Mouse (Mus musculus): Measurements from ENCODE around the gene Lpar6. TPM values are rescaled to one million over a fixed set of nuclear protein-coding genes. Genes with fewer than 3 reads are reported as not detected.

The Lpar6 gene
- polyA plus RNA-seq, 1 experiment from 2014 or later, result 7.0 TPM

GRCm38 (mm10) chr14:73262210-73262609, 24.5 kb downstream of the Lpar6 start:
- 94% methylated on average over 9 of the region's 9 CpGs for WGBS
- no peak for ATAC-seq (ENCODE audit: low FRiP score)
- Histone ChIP-seq H3K4me1 (replicated peaks) (no peaks in the 10 kb centered on the region), H3K4me2 (no peak overlapping the region), H3K9me3 (0 out of 2 replicates have a peak, but pooled peaks cover 6% of the 10 kb centered on the region), H3K27ac (no peak overlapping the region), H3K9ac (no peak overlapping the region), H3K27me3 (no peaks in the 10 kb centered on the region), H3K36me3 (peaks cover 26% of the 10 kb centered on the region), H3K4me3 (no peak overlapping the region)

GRCm38 (mm10) chr14:73266166-73266565, 28.5 kb downstream of the Lpar6 start:
- WGBS, result 92% methylated on average over 3 of the region's 3 CpGs
- no peak for ATAC-seq (ENCODE audit: low FRiP score)
- no peak overlapping the region for H3K4me2 ChIP-seq
- H3K9me3 ChIP-seq, result 0 out of 2 replicates have a peak, but pooled peaks cover 6% of the 10 kb centered on the region
- H3K27me3 ChIP-seq, result no peaks in the 10 kb centered on the region
- H3K4me1 ChIP-seq (replicated peaks), result no peaks in the 10 kb centered on the region
- H3K4me3 ChIP-seq, result no peak overlapping the region
- H3K36me3 ChIP-seq, result peaks cover 44% of the 10 kb centered on the region
- no peak overlapping the region for H3K9ac ChIP-seq
- no peak overlapping the region for H3K27ac ChIP-seq

- H3K4me3 ChIP-seq, result no peak overlapping the region
- H3K27ac ChIP-seq, result no peak overlapping the region
- no peak overlapping the region for H3K4me2 ChIP-seq
- no peak for ATAC-seq (ENCODE audit: low FRiP score)
- H3K9me3 ChIP-seq, result no peaks in the 10 kb centered on the region
- WGBS, result 40% methylated on average over 5 of the region's 5 CpGs
- peaks cover 5% of the 10 kb centered on the region; the same call in 1 of the 2 replicates for H3K4me1 ChIP-seq (replicated peaks)
- no peak overlapping the region for H3K9ac ChIP-seq
- H3K36me3 ChIP-seq, result peaks cover 23% of the 10 kb centered on the region
- H3K27me3 ChIP-seq, result no peaks in the 10 kb centered on the region
Measured at GRCm38 (mm10) chr14:73271807-73272206, 34.1 kb downstream of the Lpar6 start.

DNA sequence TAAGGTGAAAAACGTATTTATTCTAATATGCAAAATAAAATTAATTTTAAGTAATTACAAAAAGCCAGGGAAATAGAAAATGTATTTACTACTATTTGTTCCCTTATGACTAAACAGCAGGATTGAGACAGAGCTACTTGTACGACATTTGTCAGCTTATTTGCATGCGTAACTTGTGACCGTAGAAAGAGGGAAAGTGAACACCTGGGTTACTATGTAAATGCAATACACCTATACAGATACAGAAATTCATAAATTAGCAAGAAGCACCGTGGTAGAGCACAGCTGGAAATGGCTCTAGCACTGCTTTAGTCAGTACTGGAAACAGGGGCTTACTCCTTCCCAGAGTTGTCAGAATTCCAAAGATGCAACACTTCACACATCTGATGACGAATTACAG, 41.4 kb downstream of the Lpar6 start:
- no peak overlapping the region for H3K27ac ChIP-seq
- 84% methylated on average over 6 of the region's 6 CpGs for WGBS
- no peaks in the 10 kb centered on the region for H3K27me3 ChIP-seq
- H3K4me2 ChIP-seq, result no peak overlapping the region
- no peaks in the 10 kb centered on the region for H3K9me3 ChIP-seq
- ATAC-seq (ENCODE audit: low FRiP score), result no peak
- peaks cover 7% of the 10 kb centered on the region; the same call in 1 of the 2 replicates for H3K36me3 ChIP-seq
- no peak overlapping the region for H3K9ac ChIP-seq
- no peaks in the 10 kb centered on the region for H3K4me1 ChIP-seq (replicated peaks)
- H3K4me3 ChIP-seq, result no peak overlapping the region

DNA sequence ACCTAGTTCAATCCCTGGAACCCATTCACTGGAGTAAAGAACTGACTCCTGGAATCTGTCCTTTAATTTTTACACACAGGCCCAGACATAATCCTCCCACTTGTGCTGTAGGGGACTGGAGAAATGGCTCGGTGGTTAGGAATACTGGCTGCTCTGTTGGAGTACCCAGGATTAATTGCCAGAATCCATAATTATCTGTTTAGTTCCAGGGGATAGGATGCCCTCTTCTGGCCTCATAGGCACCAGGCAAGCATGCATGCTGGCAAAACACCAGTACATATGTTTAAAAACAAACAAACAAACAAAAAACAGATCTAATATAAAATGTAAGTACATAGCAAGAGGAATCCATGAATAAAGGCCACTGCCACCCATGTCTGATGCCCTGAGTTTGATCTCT, 43.3 kb downstream of the Lpar6 start:
- Histone ChIP-seq H3K9ac (no peak overlapping the region), H3K4me2 (no peak overlapping the region), H3K4me1 (replicated peaks) (no peaks in the 10 kb centered on the region), H3K27ac (no peak overlapping the region), H3K4me3 (no peak overlapping the region), H3K9me3 (no peaks in the 10 kb centered on the region), H3K27me3 (no peaks in the 10 kb centered on the region), H3K36me3 (peaks cover 13% of the 10 kb centered on the region; the same call in 1 of the 2 replicates)
- no peak for ATAC-seq (ENCODE audit: low FRiP score)
- WGBS, result 3% methylated on average over 1 of the region's 1 CpGs

DNA sequence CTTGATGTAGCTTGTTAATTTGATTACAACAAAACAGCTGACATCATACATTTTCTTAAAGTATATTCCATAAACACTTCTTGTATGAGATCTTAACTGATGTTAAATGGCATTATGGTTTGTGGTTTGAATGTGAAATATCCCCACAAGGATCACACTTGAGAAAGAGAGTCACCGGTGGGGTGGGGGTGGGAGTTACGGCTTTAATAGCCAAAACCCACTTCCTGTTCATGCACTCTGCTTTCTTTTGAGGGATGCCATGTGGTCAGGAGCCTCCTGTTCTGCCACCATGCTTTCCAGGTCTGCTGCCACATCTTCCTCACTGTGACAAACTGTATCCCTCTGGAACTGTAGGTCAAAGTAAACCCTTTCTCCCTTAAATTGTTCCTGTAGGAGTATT, 52.2 kb downstream of the Lpar6 start:
- Histone ChIP-seq H3K9ac (no peak overlapping the region), H3K36me3 (peaks cover 13% of the 10 kb centered on the region), H3K27ac (no peak overlapping the region), H3K4me1 (replicated peaks) (no peaks in the 10 kb centered on the region), H3K27me3 (no peaks in the 10 kb centered on the region), H3K4me2 (no peak overlapping the region), H3K4me3 (no peak overlapping the region), H3K9me3 (no peaks in the 10 kb centered on the region)
- no peak for ATAC-seq (ENCODE audit: low FRiP score)
- 92% methylated on average over 2 of the region's 2 CpGs for WGBS

DNA sequence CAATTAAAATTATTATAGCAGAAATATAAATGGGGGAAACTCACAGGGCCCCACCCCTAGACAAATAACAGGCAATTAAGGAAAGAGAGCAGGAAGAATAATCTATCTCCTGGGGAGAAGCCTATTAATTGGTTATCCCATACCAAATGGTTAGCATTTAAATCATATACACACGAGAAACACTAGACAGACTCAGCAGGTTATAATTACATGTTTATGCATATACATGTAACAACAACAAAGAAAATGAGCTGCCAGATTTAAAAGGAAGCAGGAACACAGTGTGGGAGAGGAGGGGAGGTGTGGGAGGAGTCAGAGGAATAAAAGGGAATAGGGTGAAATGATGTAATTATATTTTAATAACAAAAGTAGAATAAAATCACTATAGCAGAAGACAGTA, 54.7 kb downstream of the Lpar6 start:
- H3K4me1 ChIP-seq (replicated peaks), result no peaks in the 10 kb centered on the region
- ATAC-seq (ENCODE audit: low FRiP score), result no peak

More for the DNA sequence above, 54.7 kb downstream of the Lpar6 start:
- Histone ChIP-seq H3K9ac (no peak overlapping the region), H3K27me3 (no peaks in the 10 kb centered on the region), H3K27ac (no peak overlapping the region), H3K36me3 (peaks cover 19% of the 10 kb centered on the region), H3K4me2 (no peak overlapping the region), H3K4me3 (no peak overlapping the region), H3K9me3 (no peaks in the 10 kb centered on the region)
- 49% methylated on average over 1 of the region's 1 CpGs for WGBS

MicroRNA genes within 50 kb of the gene (microRNA counts, 519-probe panel; counts per million panel counts)
- microRNA mmu-miR-687, result 51.3 counts per million

Small RNA genes within 50 kb of the gene (microRNA-seq; reads per million reads assigned to microRNA genes)
- gene Mir687, result not detected

Other genes starting within 250 kb of the Lpar6 start
- 0.34 TPM in 1 of 2 replicates, not detected in the other for gene Cysltr2, start 188.8 kb upstream of the Lpar6 start, polyA plus RNA-seq (2015; fragmentation: Nextera tagmentation; extraction: Ambion mirVana)
- gene Rcbtb2, start 114.9 kb upstream of the Lpar6 start, polyA plus RNA-seq (2015; fragmentation: Nextera tagmentation; extraction: Ambion mirVana), result 88.0 and 88.8 TPM in 2 replicates
- gene Rb1, start 87.9 kb downstream of the Lpar6 start, polyA plus RNA-seq (2015; fragmentation: Nextera tagmentation; extraction: Ambion mirVana), result 21.8 and 22.4 TPM in 2 replicates
- 592 and 627 TPM in 2 replicates for gene Itm2b, start 147.4 kb downstream of the Lpar6 start, polyA plus RNA-seq (2015; fragmentation: Nextera tagmentation; extraction: Ambion mirVana)

All from hindbrain, embryonic 13.5 days (tissue).